Mouse (Mus musculus) lung, adult 2 months (tissue): ENCODE measurements at regions not wholly inside any gene's neighbourhood (a gene's known extent, or its start where the extent isn't known, plus 50 kb on each side); places are given as distances from the start of the nearest gene placed in this dataset.

Experiments used
- DNase-seq: peaks from one replicate; pipeline ENCODE4 v3.0.0; 2022
- H3K4me1 ChIP-seq: fragments of 200-500 bp; 2 replicates; pipeline ENCODE4 v1.6.1; 2011; ENCODE audit warnings: low read length; ENCODE audit not compliant: control insufficient read depth, insufficient read depth
- H3K4me3 ChIP-seq: fragments of 200-500 bp; replicated peaks from 2 replicates; pipeline ENCODE3; 2011; ENCODE audit warnings: low read depth, mild to moderate bottlenecking, control low read depth, low read length; ENCODE audit errors: extremely low read depth
- CTCF ChIP-seq: fragments of 200-500 bp; IDR thresholded peaks from 2 replicates; pipeline ENCODE4 v1.5.1; 2011; ENCODE audit warnings: mild to moderate bottlenecking, low read length, control low read depth; ENCODE audit not compliant: insufficient read depth
- POLR2A ChIP-seq: fragments of 200-500 bp; IDR thresholded peaks from 2 replicates; pipeline ENCODE4 v1.6.1; 2011; ENCODE audit warnings: low read depth, mild to moderate bottlenecking, control low read depth, low read length, borderline replicate concordance; ENCODE audit errors: extremely low read depth
- whole genome bisulfite sequencing: fragments of 180-500 bp; shearing (Covaris S2); methylation state at CpG from one replicate; pipeline ENCODE4 v1.1.7; 2018; 5-methylcytosine and 5-hydroxymethylcytosine counted together

DNA sequence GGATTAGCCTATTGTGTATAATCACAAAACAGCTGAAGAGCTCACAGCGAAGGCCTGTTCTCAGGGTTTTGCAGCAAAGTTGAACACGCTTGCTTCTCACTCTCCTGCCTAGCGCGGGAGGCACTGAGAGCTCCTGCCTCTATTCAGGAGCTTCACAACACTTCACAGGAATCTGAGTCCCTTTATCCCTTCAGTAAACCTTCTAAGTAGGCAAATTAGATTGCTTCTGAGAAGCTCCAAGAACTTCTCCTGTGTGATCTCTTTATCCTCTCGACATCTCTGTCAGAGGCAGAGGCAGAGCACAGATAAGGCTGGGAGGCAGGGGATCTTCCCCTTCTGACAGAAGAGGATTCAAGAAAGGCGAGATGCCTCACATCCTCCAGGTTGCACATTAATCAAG lies 488.7 kb upstream of the Adamts16 start:
- H3K4me3 ChIP-seq = no peak overlapping the region
- no peak for TF ChIP-seq POLR2A
- no peak for TF ChIP-seq CTCF
- 46% methylated on average over 6 of the region's 6 CpGs for WGBS

DNA sequence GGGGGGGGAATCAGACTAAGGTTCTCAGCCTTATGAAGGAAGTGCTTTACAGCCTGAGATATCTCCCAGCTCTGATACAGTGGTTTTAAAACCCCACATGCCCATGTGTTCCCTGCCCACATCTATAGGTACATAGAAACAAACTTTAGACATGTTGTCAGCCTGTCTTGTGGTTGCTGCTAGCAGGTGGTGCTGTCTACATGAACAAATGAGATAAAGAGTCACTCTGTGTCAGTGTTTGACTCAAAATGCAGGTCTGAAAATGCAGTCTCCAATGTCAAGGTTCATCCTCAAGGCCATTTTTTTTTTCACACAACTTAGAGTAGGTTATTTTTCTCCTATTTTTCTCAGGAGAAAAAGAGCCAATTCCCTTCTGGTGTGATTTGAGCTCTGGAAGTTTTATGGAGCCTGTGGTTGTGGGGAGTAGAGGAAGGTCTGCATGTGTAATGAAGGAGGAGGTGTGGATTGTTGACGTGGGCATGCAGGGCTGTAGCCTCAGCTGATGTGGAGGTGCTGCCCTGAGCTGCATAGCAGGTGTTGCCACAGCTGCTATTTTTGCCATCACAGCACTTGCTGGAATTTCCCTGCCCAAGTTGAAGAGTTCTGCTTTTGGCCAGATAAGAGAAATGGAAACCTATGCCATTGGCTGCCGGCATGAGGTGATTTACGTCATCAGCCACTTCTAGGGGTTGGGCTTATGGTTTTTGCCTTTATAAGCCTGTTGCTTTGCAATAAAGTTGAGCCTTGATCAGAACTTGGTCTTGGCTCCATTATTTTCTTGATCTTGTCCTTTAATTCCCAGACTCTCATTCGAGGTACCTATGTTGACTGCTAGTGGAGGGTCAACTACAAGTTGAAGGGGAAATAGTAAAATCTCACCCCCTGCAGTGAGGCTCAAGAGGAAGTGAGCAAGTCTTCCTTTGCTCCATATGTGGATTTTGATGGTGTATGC lies 486.5 kb upstream of the Adamts16 start:
- TF ChIP-seq CTCF = no peak
- no peak for TF ChIP-seq POLR2A
- Histone ChIP-seq H3K4me1 (no peaks in the 10 kb centered on the region), H3K4me3 (no peak overlapping the region)
- no peak for DNase-seq
- 44% methylated on average over 4 of the region's 4 CpGs for WGBS

More for the DNA sequence above, 488.7 kb upstream of the Adamts16 start:
- no peaks in the 10 kb centered on the region for H3K4me1 ChIP-seq
- DNase-seq = no peak

DNA sequence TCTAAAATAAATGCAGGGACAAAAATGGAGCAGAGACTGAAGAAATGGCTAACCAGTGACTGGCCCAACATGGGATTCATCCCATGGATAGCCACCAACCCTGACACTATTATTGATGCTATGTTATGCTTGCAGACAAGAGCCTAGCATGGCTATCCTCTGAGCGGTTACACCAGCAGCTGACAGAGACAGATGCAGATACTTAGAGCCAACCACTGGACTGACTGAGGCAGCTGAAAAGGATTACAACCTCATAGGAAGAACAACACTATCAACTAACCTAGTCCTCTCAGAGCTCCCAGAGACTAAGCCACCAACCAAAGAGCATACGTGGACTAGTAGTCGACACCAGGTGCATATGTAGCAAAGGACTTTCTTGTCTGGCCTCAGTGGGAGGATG lies 478.9 kb upstream of the Adamts16 start:
- 77% methylated on average over 3 of the region's 3 CpGs for WGBS
- Histone ChIP-seq H3K4me3 (no peak overlapping the region), H3K4me1 (no peaks in the 10 kb centered on the region)
- no peak for DNase-seq
- no peak for TF ChIP-seq POLR2A
- TF ChIP-seq CTCF = no peak

DNA sequence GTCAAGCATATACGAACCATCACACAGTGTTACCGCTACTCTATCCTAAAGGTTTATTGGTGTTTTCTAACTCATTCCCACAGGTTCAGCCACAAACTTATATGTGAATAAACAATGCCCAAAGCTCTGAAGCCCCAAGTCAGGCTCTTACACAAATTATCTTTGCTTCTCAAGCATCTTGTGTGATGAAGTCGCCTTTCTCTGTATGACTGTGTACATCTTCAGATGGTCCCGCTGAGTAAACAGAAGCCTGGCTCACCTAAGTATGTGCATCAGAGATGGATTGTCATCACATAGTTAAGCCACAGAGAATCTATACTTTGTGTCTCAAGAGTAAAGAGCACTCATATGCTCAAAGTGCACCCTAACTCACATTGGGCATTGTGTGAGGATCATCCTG lies 462.3 kb upstream of the Adamts16 start:
- WGBS = 91% methylated on average over 4 of the region's 4 CpGs
- DNase-seq = no peak
- H3K4me1 ChIP-seq = no peaks in the 10 kb centered on the region
- no peak overlapping the region for H3K4me3 ChIP-seq
- no peak for TF ChIP-seq POLR2A
- no peak for TF ChIP-seq CTCF

DNA sequence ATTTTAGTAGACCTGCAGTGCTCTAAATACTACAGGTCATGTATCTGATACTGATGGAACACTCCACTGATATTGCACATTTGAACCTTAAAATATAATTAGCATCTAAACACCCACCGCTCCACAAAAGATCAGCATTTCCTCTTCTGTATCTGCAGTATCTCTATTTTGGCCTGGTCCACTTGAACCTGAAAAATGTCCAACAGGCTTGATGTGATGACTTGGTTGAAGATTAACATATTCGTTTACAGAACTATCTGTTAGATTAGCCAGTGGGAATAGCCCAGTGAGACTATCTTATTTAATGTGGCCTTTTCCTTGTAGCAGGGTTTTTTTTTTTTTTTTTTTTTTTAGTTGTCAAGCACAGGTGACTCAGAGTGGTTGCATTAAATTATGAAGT lies 434.4 kb upstream of the Adamts16 start:
- TF ChIP-seq POLR2A (no peak), CTCF (no peak)
- H3K4me1 ChIP-seq = no peaks in the 10 kb centered on the region
- DNase-seq = no peak
- H3K4me3 ChIP-seq = no peak overlapping the region
- 72% methylated on average over 2 of the region's 2 CpGs for WGBS

DNA sequence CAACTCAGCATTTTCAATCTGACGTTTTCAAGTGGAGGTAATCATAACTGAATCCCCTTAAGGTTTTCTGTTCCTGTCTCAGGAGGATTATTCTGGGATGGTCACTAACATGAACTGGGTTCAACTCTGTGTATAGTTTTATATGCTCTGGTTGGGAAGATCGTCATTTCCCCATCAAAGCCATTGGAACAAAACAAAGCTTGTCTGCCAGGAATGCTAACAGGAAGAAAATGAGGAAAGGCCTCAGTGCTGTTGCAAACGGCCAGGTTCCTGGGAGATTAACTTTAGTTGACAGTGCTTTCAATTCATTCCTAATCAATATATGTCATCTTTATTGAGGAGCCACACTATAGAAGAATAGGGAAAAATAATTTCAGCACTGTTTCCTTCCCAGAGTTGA lies 432.5 kb upstream of the Adamts16 start:
- no peak overlapping the region for H3K4me3 ChIP-seq
- TF ChIP-seq CTCF = no peak
- H3K4me1 ChIP-seq = no peaks in the 10 kb centered on the region
- no peak for DNase-seq
- 47% methylated on average over 3 of the region's 3 CpGs for WGBS

DNA sequence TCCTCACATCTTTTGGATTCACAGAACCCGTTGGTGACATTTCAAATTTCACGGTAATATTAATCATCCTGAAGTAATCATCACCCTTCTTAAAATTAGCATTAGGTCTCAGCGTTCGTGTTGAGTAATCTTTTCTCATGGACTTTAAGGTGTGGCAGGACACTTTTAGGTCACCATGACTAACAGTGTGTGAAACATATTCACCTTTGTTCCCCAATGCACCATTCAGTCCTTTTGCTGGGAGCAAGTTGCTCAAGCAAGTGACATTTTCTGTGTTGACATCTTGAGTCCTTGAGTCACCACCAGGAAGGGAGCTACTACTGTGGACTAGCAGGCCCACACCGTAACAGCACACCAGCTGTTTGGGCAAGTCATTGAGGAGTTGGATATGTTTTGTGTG lies 431.9 kb upstream of the Adamts16 start:
- no peak for DNase-seq
- Histone ChIP-seq H3K4me1 (no peaks in the 10 kb centered on the region), H3K4me3 (no peak overlapping the region)
- 78% methylated on average over 5 of the region's 5 CpGs for WGBS
- TF ChIP-seq CTCF = no peak
- no peak for TF ChIP-seq POLR2A

DNA sequence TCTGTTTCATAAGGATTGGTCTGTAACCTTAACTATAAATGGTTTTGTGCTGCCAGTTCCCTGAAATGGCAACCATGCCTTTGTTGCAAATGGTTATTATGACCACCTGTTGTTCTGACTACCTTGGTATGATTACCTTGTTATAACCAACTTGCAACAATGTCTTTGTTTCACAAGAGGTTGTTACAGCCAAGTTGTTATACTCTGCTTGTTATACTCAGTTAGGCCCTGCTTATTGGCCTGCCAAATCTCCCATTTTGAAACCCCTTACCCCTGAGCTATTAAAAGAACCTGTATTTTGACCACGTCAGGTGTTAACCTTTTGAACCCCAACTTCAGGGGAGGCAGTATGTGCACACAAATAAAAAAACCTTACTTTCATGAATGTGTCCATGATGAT lies 431.5 kb upstream of the Adamts16 start:
- WGBS = 65% methylated on average over 1 of the region's 1 CpGs
- no peak for DNase-seq
- Histone ChIP-seq H3K4me1 (no peaks in the 10 kb centered on the region), H3K4me3 (no peak overlapping the region)
- no peak for TF ChIP-seq CTCF
- no peak for TF ChIP-seq POLR2A

DNA sequence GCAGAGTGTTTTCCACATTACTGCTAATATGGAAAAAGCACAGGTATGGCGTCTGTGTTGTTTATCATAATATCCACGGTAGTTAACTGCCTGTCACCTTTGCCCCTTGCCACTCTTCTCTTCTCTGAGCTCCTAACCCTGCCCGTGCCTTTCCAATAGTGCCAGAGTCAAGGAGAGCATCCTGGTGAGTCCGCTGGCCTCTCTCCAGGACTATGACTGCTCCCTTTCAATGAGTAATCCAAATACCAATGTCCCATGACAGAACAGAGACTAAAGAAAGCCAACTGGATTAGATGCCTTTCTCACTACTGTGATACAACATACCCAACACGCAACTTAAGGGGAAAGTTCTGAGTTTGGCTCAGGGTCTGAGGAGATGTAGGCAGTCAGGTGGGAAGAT lies 430.8 kb upstream of the Adamts16 start:
- WGBS = 68% methylated on average over 5 of the region's 5 CpGs
- TF ChIP-seq POLR2A (no peak), CTCF (no peak)
- H3K4me3 ChIP-seq = no peak overlapping the region
- no peak for DNase-seq
- no peaks in the 10 kb centered on the region for H3K4me1 ChIP-seq

DNA sequence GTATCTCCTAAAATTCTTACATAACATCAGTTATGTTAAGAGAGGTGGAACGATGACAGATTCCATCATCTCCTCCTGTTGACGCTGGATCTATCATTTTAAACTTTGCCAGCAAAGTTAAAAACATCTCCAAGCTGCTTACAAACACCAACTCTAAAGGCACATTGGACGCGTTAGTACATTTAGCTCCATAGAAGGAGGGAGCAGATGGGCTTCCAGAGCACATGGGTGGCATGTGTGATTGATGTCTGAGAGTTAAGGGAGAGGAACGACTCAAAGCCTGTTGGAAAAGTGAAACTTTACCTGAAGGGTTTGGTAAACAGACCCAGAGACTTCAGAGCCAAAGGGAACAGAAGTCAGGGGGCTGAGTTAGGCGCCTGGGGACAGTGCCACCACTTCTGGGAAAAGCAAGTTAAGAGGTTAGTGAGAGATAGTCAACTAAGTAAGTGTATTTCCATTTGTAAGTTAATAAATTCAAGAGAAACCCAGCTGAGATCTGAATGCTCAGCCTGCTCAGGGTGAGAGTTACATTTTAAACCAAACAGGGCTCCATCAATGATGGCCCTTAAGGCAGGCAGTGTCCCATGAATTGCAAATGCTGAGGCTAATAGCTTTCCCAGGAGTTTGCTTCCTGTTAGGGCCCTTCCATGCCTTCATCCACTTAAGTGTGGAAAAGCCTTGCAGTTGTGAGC lies 430.3 kb upstream of the Adamts16 start:
- Histone ChIP-seq H3K4me1 (no peaks in the 10 kb centered on the region), H3K4me3 (no peak overlapping the region)
- no peak for TF ChIP-seq POLR2A
- TF ChIP-seq CTCF = no peak
- no peak for DNase-seq
- 62% methylated on average over 6 of the region's 6 CpGs for WGBS
